Mouse (Mus musculus) hindbrain, embryonic 16.5 days (tissue): ENCODE measurements around the gene Hoxb6. TPM values are rescaled to one million over a fixed set of nuclear protein-coding genes. Genes with fewer than 3 reads are reported as not detected.
A peak's percentile ranks its signal among the peaks of the same experiment; 100 is the strongest.

Source experiments
- ATAC-seq: fragments of 200-750 bp; cut with Nextera tagmentation; 2 replicates; pipeline ENCODE4 v1.8.0; 2017; ENCODE audit warnings: moderate TSS enrichment, moderate library complexity
- H3K27ac ChIP-seq: fragments of 300-500 bp; sonication (generic); 2 replicates; pipeline ENCODE4 v1.5.1; 2014; ENCODE audit warnings: low read depth, mild to moderate bottlenecking, control low read depth, low read length, moderate library complexity
- H3K27me3 ChIP-seq: fragments of 300-500 bp; sonication (generic); replicated peaks from 2 replicates; pipeline ENCODE4 v1.6.1; 2014; ENCODE audit warnings: low read length; ENCODE audit not compliant: control insufficient read depth, insufficient read depth
- H3K36me3 ChIP-seq: fragments of 300-500 bp; sonication (generic); 2 replicates; pipeline ENCODE4 v1.6.1; 2014; ENCODE audit warnings: mild to moderate bottlenecking, low read length, moderate library complexity, mixed read lengths; ENCODE audit not compliant: control insufficient read depth, insufficient read depth
- H3K4me1 ChIP-seq: fragments of 300-500 bp; sonication (generic); 2 replicates; pipeline ENCODE4 v1.6.1; 2014; ENCODE audit warnings: low read depth, low read length; ENCODE audit not compliant: control insufficient read depth, insufficient read depth
- H3K4me2 ChIP-seq: fragments of 300-500 bp; sonication (generic); 2 replicates; pipeline ENCODE4 v1.6.1; 2014; ENCODE audit warnings: mild to moderate bottlenecking, low read length, control low read depth, moderate library complexity
- H3K4me3 ChIP-seq: fragments of 300-500 bp; sonication (generic); 2 replicates; pipeline ENCODE4 v1.5.1; 2014; ENCODE audit warnings: mild to moderate bottlenecking, low read length, control low read depth, moderate library complexity
- H3K9ac ChIP-seq: fragments of 300-500 bp; sonication (generic); 2 replicates; pipeline ENCODE4 v1.6.1; 2014; ENCODE audit warnings: low read depth, mild to moderate bottlenecking, control low read depth, low read length, moderate library complexity
- H3K9me3 ChIP-seq: fragments of 300-500 bp; sonication (generic); 2 replicates; pipeline ENCODE4 v1.6.1; 2014; ENCODE audit warnings: mild to moderate bottlenecking, low read length, moderate library complexity; ENCODE audit not compliant: control insufficient read depth
- WGBS: fragments of 180-500 bp; shearing (Covaris S2); extraction: QIAGEN DNeasy Blood & Tissue Kit; methylation state at CpG from one replicate; pipeline ENCODE4 v1.1.7; 2014; 5-methylcytosine and 5-hydroxymethylcytosine counted together
- polyA plus RNA-seq: library from polyadenylated mRNA; unstranded; fragments of >200 nt; fragmentation: Nextera tagmentation; extraction: Ambion mirVana; gene quantifications from 2 replicates; pipeline ENCODE4 v1.2.1, GENCODE M21; 2015

Gene Hoxb6
- polyA plus RNA-seq, 1 experiment from 2014 or later = 53.3 TPM

GRCm38 (mm10) chr11:96324965-96325364, 32.7 kb downstream of the Hoxb6 start:
- Histone ChIP-seq H3K27ac (peak overlapping the region; percentile 74), H3K4me1 (no peaks in the 10 kb centered on the region), H3K27me3 (peaks cover 18% of the 10 kb centered on the region), H3K4me3 (peak overlapping the region; percentile 23), H3K36me3 (no peaks in the 10 kb centered on the region), H3K9me3 (no peaks in the 10 kb centered on the region), H3K4me2 (peak overlapping the region; percentile 62), H3K9ac (peak overlapping the region; percentile 29; the same call in 1 of the 2 replicates)
- ATAC-seq = no peak
- WGBS = 2% methylated on average over 8 of the region's 8 CpGs

- Histone ChIP-seq H3K9ac (peak overlapping the region; percentile 29), H3K27ac (peak overlapping the region; percentile 74), H3K4me1 (no peaks in the 10 kb centered on the region), H3K4me3 (peak overlapping the region; percentile 23), H3K9me3 (no peaks in the 10 kb centered on the region), H3K4me2 (peak overlapping the region; percentile 62), H3K36me3 (no peaks in the 10 kb centered on the region), H3K27me3 (peaks cover 22% of the 10 kb centered on the region)
- ATAC-seq = no peak
- WGBS = 3% methylated on average over 22 of the region's 22 CpGs
Observed at GRCm38 (mm10) chr11:96325747-96326212, 33.5 kb downstream of the Hoxb6 start.

- no peaks in the 10 kb centered on the region for H3K36me3 ChIP-seq
- peak overlapping the region; percentile 74 for H3K27ac ChIP-seq
- H3K27me3 ChIP-seq = peaks cover 19% of the 10 kb centered on the region
- H3K9me3 ChIP-seq = no peaks in the 10 kb centered on the region
- H3K4me1 ChIP-seq = no peaks in the 10 kb centered on the region
- no peak for ATAC-seq
- H3K4me2 ChIP-seq = peak overlapping the region; percentile 62
- peak overlapping the region; percentile 23 for H3K4me3 ChIP-seq
- peak overlapping the region; percentile 60 for H3K9ac ChIP-seq
- WGBS = under 1% methylated on average over 12 of the region's 12 CpGs
Observed at GRCm38 (mm10) chr11:96326705-96327104, 34.4 kb downstream of the Hoxb6 start.

GRCm38 (mm10) chr11:96327122-96327521, 34.8 kb downstream of the Hoxb6 start:
- Histone ChIP-seq H3K9ac (peak overlapping the region; percentile 60), H3K4me3 (peak overlapping the region; percentile 38), H3K4me2 (peak overlapping the region; percentile 62), H3K4me1 (no peaks in the 10 kb centered on the region), H3K27me3 (peaks cover 22% of the 10 kb centered on the region), H3K9me3 (no peaks in the 10 kb centered on the region), H3K27ac (peak overlapping the region; percentile 74), H3K36me3 (no peaks in the 10 kb centered on the region)
- no peak for ATAC-seq
- WGBS = under 1% methylated on average over 7 of the region's 7 CpGs

GRCm38 (mm10) chr11:96327750-96328149, 35.5 kb downstream of the Hoxb6 start:
- 7% methylated on average over 5 of the region's 5 CpGs for WGBS
- Histone ChIP-seq H3K27me3 (peaks cover 22% of the 10 kb centered on the region), H3K9ac (peak overlapping the region; percentile 60), H3K9me3 (no peaks in the 10 kb centered on the region), H3K4me3 (peak overlapping the region; percentile 38), H3K4me2 (peak overlapping the region; percentile 62), H3K27ac (peak overlapping the region; percentile 74), H3K4me1 (no peaks in the 10 kb centered on the region), H3K36me3 (no peaks in the 10 kb centered on the region)
- peak; percentile 45; the same call in 1 of the 2 replicates for ATAC-seq

GRCm38 (mm10) chr11:96328605-96329004, 36.3 kb downstream of the Hoxb6 start:
- 8% methylated on average over 8 of the region's 8 CpGs for WGBS
- H3K27ac ChIP-seq = peak overlapping the region; percentile 74

GRCm38 (mm10) chr11:96332105-96332504, 39.8 kb downstream of the Hoxb6 start:
- H3K27me3 ChIP-seq = peaks cover 44% of the 10 kb centered on the region
- WGBS = under 1% methylated on average over 8 of the region's 8 CpGs
- H3K27ac ChIP-seq = peak overlapping the region; percentile 91
- H3K9ac ChIP-seq = peak overlapping the region; percentile 70
- H3K36me3 ChIP-seq = no peaks in the 10 kb centered on the region
- H3K4me3 ChIP-seq = peak overlapping the region; percentile 42
- H3K9me3 ChIP-seq = no peaks in the 10 kb centered on the region
- ATAC-seq = no peak
- peak overlapping the region; percentile 62 for H3K4me2 ChIP-seq
- H3K4me1 ChIP-seq = peaks cover 5% of the 10 kb centered on the region; the same call in 1 of the 2 replicates

More at GRCm38 (mm10) chr11:96328605-96329004, 36.3 kb downstream of the Hoxb6 start:
- Histone ChIP-seq H3K36me3 (no peaks in the 10 kb centered on the region), H3K4me3 (peak overlapping the region; percentile 38), H3K4me1 (no peaks in the 10 kb centered on the region), H3K9ac (peak overlapping the region; percentile 60), H3K4me2 (peak overlapping the region; percentile 62), H3K9me3 (no peaks in the 10 kb centered on the region), H3K27me3 (peaks cover 23% of the 10 kb centered on the region)
- no peak for ATAC-seq

- H3K27ac ChIP-seq = peak overlapping the region; percentile 91
- H3K36me3 ChIP-seq = no peaks in the 10 kb centered on the region
- no peak for ATAC-seq
- peak overlapping the region; percentile 62 for H3K4me2 ChIP-seq
- peak overlapping the region; percentile 42 for H3K4me3 ChIP-seq
- no peaks in the 10 kb centered on the region for H3K9me3 ChIP-seq
- H3K4me1 ChIP-seq = peaks cover 5% of the 10 kb centered on the region; the same call in 1 of the 2 replicates
- peaks cover 41% of the 10 kb centered on the region for H3K27me3 ChIP-seq
- under 1% methylated on average over 31 of the region's 35 CpGs for WGBS
- H3K9ac ChIP-seq = peak overlapping the region; percentile 70
Observed at GRCm38 (mm10) chr11:96332618-96333032, 40.3 kb downstream of the Hoxb6 start.

- peaks cover 6% of the 10 kb centered on the region; the same call in 1 of the 2 replicates for H3K4me1 ChIP-seq
- ATAC-seq = no peak
- peak overlapping the region; percentile 70 for H3K9ac ChIP-seq
- H3K4me2 ChIP-seq = peak overlapping the region; percentile 62
- no peaks in the 10 kb centered on the region for H3K9me3 ChIP-seq
- peak overlapping the region; percentile 42 for H3K4me3 ChIP-seq
- H3K27me3 ChIP-seq = peaks cover 40% of the 10 kb centered on the region
- H3K36me3 ChIP-seq = no peaks in the 10 kb centered on the region
- WGBS = 4% methylated on average over 17 of the region's 17 CpGs
- peak overlapping the region; percentile 91 for H3K27ac ChIP-seq
Observed at GRCm38 (mm10) chr11:96333241-96334001, 41.1 kb downstream of the Hoxb6 start.
